Mouse (Mus musculus): ENCODE results near the gene Hdac1.

GRCm38 (mm10) chr4:129576863-129577491 lies 34.5 kb upstream of the Hdac1 start:
- TF ChIP-seq CTCF (IDR thresholded peaks at IDR 0.05; ENCODE audit: borderline replicate concordance, control insufficient read depth, extremely low read depth, insufficient read depth, low read length, poor library complexity) (peak; percentile 85), POLR2A (IDR thresholded peaks at IDR 0.05; ENCODE audit: control insufficient read depth, extremely low read depth, insufficient read depth, low read length, poor library complexity) (0 out of 2 replicates have a peak, but pooled peaks have one; percentile 33)
